In genomic region chr13:23541497-23541896, GRCm38 (mm10) we compare ENCODE assay signal across 21 mouse cellular contexts. TPM values are rescaled to one million over a fixed set of nuclear protein-coding genes. Genes with fewer than 3 reads are reported as not detected.
DNase-seq lines count a peak whose midpoint lies in the region; ATAC-seq and TF ChIP-seq lines count a peak whose summit lies in the region.
"Had no signal": no experiment of that assay in that cellular context is flagged by ENCODE, and none has a peak within 500 bp of the region (broad histone marks: within the 10 kb centered on the region; RNA-seq: fewer than 3 reads in every experiment).

No protein-coding gene starts in this region.

- H3K27me3 ChIP-seq in forebrain, embryonic 10.5 days (ENCODE audit: poor library complexity, severe bottlenecking): no peaks in the 10 kb centered on the region
- no peaks in the 10 kb centered on the region for H3K27me3 ChIP-seq in forebrain, embryonic 12.5 days
- H3K27me3 ChIP-seq in midbrain, embryonic 10.5 days (ENCODE audit: low read depth, poor library complexity, severe bottlenecking): no peaks in the 10 kb centered on the region
- no peaks in the 10 kb centered on the region for H3K27me3 ChIP-seq in midbrain, embryonic 13.5 days
- H3K27me3 ChIP-seq in liver, embryonic 14.5 days (ENCODE audit: control insufficient read depth, insufficient read depth, low read length): no peaks in the 10 kb centered on the region
- H3K27me3 ChIP-seq: hindbrain, embryonic 12.5 days; limb, embryonic 13.5 days had no signal

- 91% methylated on average over 3 of the region's 3 CpGs for WGBS in forebrain, embryonic 10.5 days
- WGBS in forebrain, embryonic 12.5 days: 83% methylated on average over 3 of the region's 3 CpGs
- 83% methylated on average over 3 of the region's 3 CpGs for WGBS in midbrain, embryonic 10.5 days
- 90% methylated on average over 3 of the region's 3 CpGs for WGBS in midbrain, embryonic 13.5 days
- WGBS in liver, embryonic 14.5 days (ENCODE audit: insufficient replicate concordance): 61% methylated on average over 3 of the region's 3 CpGs

- H3K4me2 ChIP-seq in forebrain, embryonic 12.5 days: no peak overlapping the region
- H3K4me2 ChIP-seq in midbrain, embryonic 13.5 days (replicated peaks): no peak overlapping the region
- peak overlapping the region; percentile 90 for H3K4me2 ChIP-seq in liver, embryonic 14.5 days (ENCODE audit: low read depth)

- no peaks in the 10 kb centered on the region for H3K36me3 ChIP-seq in forebrain, embryonic 10.5 days (replicated peaks)
- no peaks in the 10 kb centered on the region for H3K36me3 ChIP-seq in forebrain, embryonic 12.5 days (replicated peaks)
- no peaks in the 10 kb centered on the region for H3K36me3 ChIP-seq in midbrain, embryonic 10.5 days
- H3K36me3 ChIP-seq in midbrain, embryonic 13.5 days: no peaks in the 10 kb centered on the region
- H3K36me3 ChIP-seq in liver, embryonic 14.5 days (replicated peaks; ENCODE audit: control insufficient read depth, insufficient read depth, low read depth): no peaks in the 10 kb centered on the region
- H3K36me3 ChIP-seq: hindbrain, embryonic 12.5 days; limb, embryonic 13.5 days had no signal

- no peak overlapping the region for H3K9ac ChIP-seq in forebrain, embryonic 12.5 days
- no peak overlapping the region for H3K9ac ChIP-seq in midbrain, embryonic 13.5 days (replicated peaks)
- peak overlapping the region; percentile 65 for H3K9ac ChIP-seq in liver, embryonic 14.5 days (replicated peaks)
- H3K9ac ChIP-seq: hindbrain, embryonic 12.5 days had no signal

- no peak for TF ChIP-seq CTCF in liver, embryonic 14.5 days (IDR thresholded peaks at IDR 0.05; ENCODE audit: low read depth)

- H3K9me3 ChIP-seq in forebrain, embryonic 10.5 days: no peaks in the 10 kb centered on the region
- no peaks in the 10 kb centered on the region for H3K9me3 ChIP-seq in forebrain, embryonic 12.5 days
- H3K9me3 ChIP-seq in midbrain, embryonic 10.5 days (replicated peaks): no peaks in the 10 kb centered on the region
- no peaks in the 10 kb centered on the region for H3K9me3 ChIP-seq in midbrain, embryonic 13.5 days
- H3K9me3 ChIP-seq in liver, embryonic 14.5 days (ENCODE audit: control insufficient read depth, low read length): no peaks in the 10 kb centered on the region
- H3K9me3 ChIP-seq: hindbrain, embryonic 12.5 days; limb, embryonic 13.5 days had no signal

- no peak for ATAC-seq in forebrain, embryonic 12.5 days (ENCODE audit: low FRiP score)
- no peak for ATAC-seq in midbrain, embryonic 13.5 days
- no peak for ATAC-seq in liver, embryonic 14.5 days (ENCODE audit: insufficient read depth)
- ATAC-seq: forebrain, embryonic 16.5 days had no signal

- peaks cover 38% of the 10 kb centered on the region for H3K4me1 ChIP-seq in forebrain, embryonic 10.5 days
- peaks cover 19% of the 10 kb centered on the region; the same call in 1 of the 2 replicates for H3K4me1 ChIP-seq in forebrain, embryonic 12.5 days
- peaks cover 32% of the 10 kb centered on the region for H3K4me1 ChIP-seq in midbrain, embryonic 10.5 days
- H3K4me1 ChIP-seq in midbrain, embryonic 13.5 days (replicated peaks): peaks cover 16% of the 10 kb centered on the region
- H3K4me1 ChIP-seq in liver, embryonic 14.5 days (replicated peaks; ENCODE audit: control insufficient read depth in 2 of 2, insufficient read depth in 2 of 2, low read length in 1 of 2): peaks cover 17 to 24% of the 10 kb centered on the region in 2 experiments

- no peak for TF ChIP-seq EP300 in liver, embryonic 14.5 days (IDR thresholded peaks at IDR 0.05; ENCODE audit: low read depth)

- H3K4me3 ChIP-seq in forebrain, embryonic 10.5 days: peak overlapping the region; percentile 57; the same call in 1 of the 2 replicates
- no peak overlapping the region for H3K4me3 ChIP-seq in forebrain, embryonic 12.5 days (replicated peaks)
- peak overlapping the region; percentile 60; the same call in 1 of the 2 replicates for H3K4me3 ChIP-seq in midbrain, embryonic 10.5 days
- H3K4me3 ChIP-seq in midbrain, embryonic 13.5 days (replicated peaks): no peak overlapping the region
- peak overlapping the region in 1 of 2 experiments; percentile 66; a peak in 3 of 4 replicates for H3K4me3 ChIP-seq in liver, embryonic 14.5 days (ENCODE audit: insufficient read depth in 1 of 2, low read depth in 2 of 2, low read length in 2 of 2)
- H3K4me3 ChIP-seq: left cerebral cortex, adult 2 months had no signal

- no peak for DNase-seq in forebrain, embryonic 10.5 days (ENCODE audit: extremely low spot score, low spot score)
- no peak for DNase-seq in midbrain, embryonic 10.5 days (ENCODE audit: low spot score)
- DNase-seq in liver, embryonic 14.5 days (ENCODE audit: low read depth in 3 of 3, low spot score in 3 of 3): no peak
- DNase-seq in frontal cortex, postnatal 25 days (ENCODE audit: low spot score in 2 of 2): no peak
- no peak for DNase-seq in ovary, adult 18-20 months (ENCODE audit: low spot score)
- DNase-seq: cerebellum, adult 18-20 months; cerebellum, postnatal 25 days; embryo, embryonic 11 days; gastrocnemius, postnatal 36 days; kidney, adult 8-10 months; kidney, postnatal 36 days; layer of hippocampus, adult 9-11 months; midbrain, embryonic 14.5 days; retina, postnatal 1 day had no signal

- H3K27ac ChIP-seq in forebrain, embryonic 10.5 days: 0 out of 2 replicates have a peak overlapping the region, but pooled peaks have one; percentile 95
- no peak overlapping the region for H3K27ac ChIP-seq in forebrain, embryonic 12.5 days
- H3K27ac ChIP-seq in midbrain, embryonic 10.5 days (replicated peaks): peak overlapping the region; percentile 95
- no peak overlapping the region for H3K27ac ChIP-seq in midbrain, embryonic 13.5 days
- H3K27ac ChIP-seq in liver, embryonic 14.5 days: peak overlapping the region; percentile 76
- H3K27ac ChIP-seq: left cerebral cortex, adult 2 months had no signal

RNA-seq across cellular contexts. Expression of gene Hist1h2bh, which starts 1.7 kb away (rescaled TPM):
- polyA plus RNA-seq in forebrain, embryonic 10.5 days (2016; fragmentation: Nextera tagmentation; extraction: Ambion mirVana): 0.74 and 0.79 TPM in 2 replicates
- polyA plus RNA-seq in forebrain, embryonic 12.5 days (2016; fragmentation: Nextera tagmentation; extraction: Ambion mirVana): 0.87 and 0.95 TPM in 2 replicates
- 1.00 and 1.0 TPM in 2 replicates for polyA plus RNA-seq in midbrain, embryonic 10.5 days (2016; fragmentation: Nextera tagmentation; extraction: Ambion mirVana)
- 0.31 and 0.35 TPM in 2 replicates for polyA plus RNA-seq in midbrain, embryonic 13.5 days (2015; fragmentation: Nextera tagmentation; extraction: Ambion mirVana)
- polyA plus RNA-seq in liver, embryonic 14.5 days (2012; rRNA removed): 6.7 and 8.7 TPM in 2 replicates
- 1.2 and 1.4 TPM in 2 replicates for polyA plus RNA-seq in liver, embryonic 14.5 days (2014; fragmentation: Nextera tagmentation; extraction: Ambion mirVana)

RNA-seq across cellular contexts. Expression of gene Hist1h3f, which starts 2.4 kb away (rescaled TPM):
- polyA plus RNA-seq in forebrain, embryonic 10.5 days (2016; fragmentation: Nextera tagmentation; extraction: Ambion mirVana): 1.00 and 1.7 TPM in 2 replicates
- 0.99 and 1.5 TPM in 2 replicates for polyA plus RNA-seq in forebrain, embryonic 12.5 days (2016; fragmentation: Nextera tagmentation; extraction: Ambion mirVana)
- polyA plus RNA-seq in midbrain, embryonic 10.5 days (2016; fragmentation: Nextera tagmentation; extraction: Ambion mirVana): 1.1 and 1.5 TPM in 2 replicates
- polyA plus RNA-seq in midbrain, embryonic 13.5 days (2015; fragmentation: Nextera tagmentation; extraction: Ambion mirVana): 0.75 and 0.84 TPM in 2 replicates
- 5.1 and 13.6 TPM in 2 replicates for polyA plus RNA-seq in liver, embryonic 14.5 days (2012; rRNA removed)
- polyA plus RNA-seq in liver, embryonic 14.5 days (2014; fragmentation: Nextera tagmentation; extraction: Ambion mirVana): 1.00 and 1.1 TPM in 2 replicates

RNA-seq across cellular contexts. Expression of gene Hist1h3g, which starts 6.3 kb away (rescaled TPM):
- polyA plus RNA-seq in forebrain, embryonic 10.5 days (2016; fragmentation: Nextera tagmentation; extraction: Ambion mirVana): 6.3 and 8.1 TPM in 2 replicates
- 7.2 and 8.3 TPM in 2 replicates for polyA plus RNA-seq in forebrain, embryonic 12.5 days (2016; fragmentation: Nextera tagmentation; extraction: Ambion mirVana)
- 5.5 and 5.6 TPM in 2 replicates for polyA plus RNA-seq in midbrain, embryonic 10.5 days (2016; fragmentation: Nextera tagmentation; extraction: Ambion mirVana)
- polyA plus RNA-seq in midbrain, embryonic 13.5 days (2015; fragmentation: Nextera tagmentation; extraction: Ambion mirVana): 3.1 and 5.3 TPM in 2 replicates
- polyA plus RNA-seq in liver, embryonic 14.5 days (2012; rRNA removed): 48.1 and 52.5 TPM in 2 replicates
- 8.6 and 9.6 TPM in 2 replicates for polyA plus RNA-seq in liver, embryonic 14.5 days (2014; fragmentation: Nextera tagmentation; extraction: Ambion mirVana)

RNA-seq across cellular contexts. Expression of gene Hist1h2af, which starts 7.8 kb away (rescaled TPM):
- polyA plus RNA-seq in forebrain, embryonic 10.5 days (2016; fragmentation: Nextera tagmentation; extraction: Ambion mirVana): 6.7 and 9.5 TPM in 2 replicates
- polyA plus RNA-seq in forebrain, embryonic 12.5 days (2016; fragmentation: Nextera tagmentation; extraction: Ambion mirVana): 9.3 and 10.7 TPM in 2 replicates
- 4.7 and 9.5 TPM in 2 replicates for polyA plus RNA-seq in midbrain, embryonic 10.5 days (2016; fragmentation: Nextera tagmentation; extraction: Ambion mirVana)
- polyA plus RNA-seq in midbrain, embryonic 13.5 days (2015; fragmentation: Nextera tagmentation; extraction: Ambion mirVana): 1.3 and 3.0 TPM in 2 replicates
- 375 and 609 TPM in 2 replicates for polyA plus RNA-seq in liver, embryonic 14.5 days (2012; rRNA removed)
- 14.2 and 17.4 TPM in 2 replicates for polyA plus RNA-seq in liver, embryonic 14.5 days (2014; fragmentation: Nextera tagmentation; extraction: Ambion mirVana)
- polyA plus RNA-seq: forebrain, embryonic 16.5 days had no signal

RNA-seq across cellular contexts. Expression of gene Hist1h4f, which starts 10.0 kb away (rescaled TPM):
- 0.53 and 0.60 TPM in 2 replicates for polyA plus RNA-seq in forebrain, embryonic 10.5 days (2016; fragmentation: Nextera tagmentation; extraction: Ambion mirVana)
- 0.74 and 1.4 TPM in 2 replicates for polyA plus RNA-seq in forebrain, embryonic 12.5 days (2016; fragmentation: Nextera tagmentation; extraction: Ambion mirVana)
- 1.7 TPM in 1 of 2 replicates, not detected in the other for polyA plus RNA-seq in midbrain, embryonic 10.5 days (2016; fragmentation: Nextera tagmentation; extraction: Ambion mirVana)
- not detected in 2 replicates for polyA plus RNA-seq in midbrain, embryonic 13.5 days (2015; fragmentation: Nextera tagmentation; extraction: Ambion mirVana)
- 4.9 and 17.8 TPM in 2 replicates for polyA plus RNA-seq in liver, embryonic 14.5 days (2012; rRNA removed)
- 0.75 and 1.6 TPM in 2 replicates for polyA plus RNA-seq in liver, embryonic 14.5 days (2014; fragmentation: Nextera tagmentation; extraction: Ambion mirVana)
- polyA plus RNA-seq: forebrain, embryonic 16.5 days; heart, postnatal 0 days; midbrain, embryonic 14.5 days had no signal

Comparison
In these comparisons a context has a peak if more than half of its experiments do, and no peak if none do; other contexts are left out.
1. H3K27ac ChIP-seq: peak in forebrain, embryonic 10.5 days (single experiment), midbrain, embryonic 10.5 days (single experiment) and liver, embryonic 14.5 days (single experiment); none in forebrain, embryonic 12.5 days (single experiment) and midbrain, embryonic 13.5 days (single experiment).
2. H3K4me3 ChIP-seq: peak in forebrain, embryonic 10.5 days (single experiment) and midbrain, embryonic 10.5 days (single experiment); none in forebrain, embryonic 12.5 days (single experiment) and midbrain, embryonic 13.5 days (single experiment).